Mouse (Mus musculus) thymus, adult 18-20 months (tissue): ENCODE data around the gene Gm13102.
"Not testable (repeated sequence)": the region's sequence is repeated elsewhere in the genome, so short reads cannot be mapped to it uniquely, and the experiment has no call there.

Experiments used
- DNase-seq, 2 experiments: peaks; one replicate each; pipeline ENCODE4 v3.0.0; 2022; ENCODE audit warnings: mixed read lengths in 2 of 2

Gene Gm13102

GRCm38 (mm10) chr4:144106174-144106573 lies at the start of gene Gm13102:
Gm13102 (plus strand) TSS chr4:144106474.
- not testable (repeated sequence) for DNase-seq

GRCm38 (mm10) chr4:144058826-144059225 lies 47.4 kb upstream of the Gm13102 start, which contains the start of gene Pramel4:
Pramel4 (plus strand) TSS chr4:144059126.
- DNase-seq = not testable (repeated sequence)
